Mouse (Mus musculus): ENCODE measurements around the gene Gm17334.

DNA sequence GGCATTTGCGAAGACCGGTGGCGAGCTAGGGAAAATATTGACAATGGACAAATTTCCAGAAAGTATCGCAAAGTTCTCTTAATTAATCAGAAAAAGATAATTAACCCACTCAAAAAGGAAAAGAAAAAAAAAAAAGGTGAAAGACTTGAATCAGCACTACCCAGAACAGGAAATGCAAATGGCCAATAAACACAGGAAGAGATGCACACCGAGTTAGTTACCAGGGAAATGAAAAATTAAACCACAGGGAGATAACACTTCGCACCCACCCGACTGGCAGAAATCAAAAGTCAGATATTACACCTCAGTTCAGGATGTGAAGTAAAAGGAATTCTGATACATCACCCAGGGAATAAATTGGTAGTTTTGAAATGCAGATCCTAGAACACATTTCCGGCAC, 40.7 kb downstream of the Gm17334 start:
- TF ChIP-seq POLR2A (IDR thresholded peaks at IDR 0.05; ENCODE audit: low read depth, low read length) (no peak), CTCF (IDR thresholded peaks at IDR 0.05; ENCODE audit: extremely low read depth, insufficient read depth, insufficient read length, insufficient replicate concordance) (no peak)
